In genomic region chr1:157804229-157804628, GRCm38 (mm10) we compare ENCODE assay signal across 25 mouse cellular contexts.
"Had no signal": no experiment of that assay in that cellular context is flagged by ENCODE, and none has a peak within 500 bp of the region (broad histone marks: within the 10 kb centered on the region; RNA-seq: fewer than 3 reads in every experiment).

No protein-coding gene starts in this region.

- H3K4me1 ChIP-seq: heart, embryonic 10.5 days; heart, embryonic 12.5 days; hindbrain, embryonic 10.5 days; hindbrain, embryonic 12.5 days; intestine, embryonic 15.5 days; liver, embryonic 13.5 days; liver, embryonic 15.5 days had no signal

- H3K27me3 ChIP-seq: heart, embryonic 12.5 days; hindbrain, embryonic 12.5 days; intestine, embryonic 15.5 days; limb, embryonic 12.5 days; liver, embryonic 13.5 days; liver, embryonic 15.5 days had no signal

- DNase-seq: gastrocnemius, adult 2 months; gastrocnemius, postnatal 10 days; gastrocnemius, postnatal 25 days; heart, adult 18-20 months; heart, postnatal 10 days; heart, postnatal 4 days; liver; liver, embryonic 13.5 days; liver, postnatal 0 days had no signal

- ATAC-seq: forebrain, embryonic 16.5 days; hindbrain, embryonic 16.5 days; inflammation-experienced regulatory T-cells, adult 6 months; intestine, embryonic 15.5 days; intestine, postnatal 0 days; liver, postnatal 0 days had no signal

- H3K27ac ChIP-seq: gastrocnemius, adult 2 months; heart, embryonic 10.5 days; hindbrain, embryonic 10.5 days; hindbrain, embryonic 12.5 days; hindbrain, embryonic 14.5 days; intestine, embryonic 15.5 days; layer of hippocampus, adult 2 months; left cerebral cortex, adult 2 months; limb, embryonic 10.5 days; limb, embryonic 12.5 days; liver, embryonic 13.5 days; liver, embryonic 15.5 days had no signal

- H3K4me2 ChIP-seq: heart, embryonic 12.5 days; hindbrain, embryonic 12.5 days; hindbrain, embryonic 14.5 days; intestine, embryonic 15.5 days; limb, embryonic 12.5 days; liver, embryonic 11.5 days; liver, embryonic 13.5 days; liver, embryonic 15.5 days had no signal

- H3K4me3 ChIP-seq: gastrocnemius, adult 2 months; heart, embryonic 10.5 days; heart, embryonic 12.5 days; hindbrain, embryonic 10.5 days; hindbrain, embryonic 12.5 days; intestine, embryonic 15.5 days; layer of hippocampus, adult 2 months; left cerebral cortex, adult 2 months; limb, embryonic 10.5 days; limb, embryonic 12.5 days; liver, embryonic 13.5 days; liver, embryonic 15.5 days had no signal

- H3K9ac ChIP-seq: heart, embryonic 12.5 days; hindbrain, embryonic 12.5 days; hindbrain, embryonic 14.5 days; intestine, embryonic 15.5 days; limb, embryonic 12.5 days; liver, embryonic 13.5 days; liver, embryonic 15.5 days; liver, postnatal 0 days had no signal

- H3K9me3 ChIP-seq: heart, embryonic 10.5 days; heart, embryonic 12.5 days; hindbrain, embryonic 10.5 days; hindbrain, embryonic 12.5 days; intestine, embryonic 15.5 days; limb, embryonic 10.5 days; limb, embryonic 12.5 days; liver, embryonic 13.5 days; liver, embryonic 15.5 days had no signal

- H3K36me3 ChIP-seq: heart, embryonic 10.5 days; heart, embryonic 12.5 days; hindbrain, embryonic 10.5 days; hindbrain, embryonic 12.5 days; intestine, embryonic 15.5 days; limb, embryonic 10.5 days; limb, embryonic 12.5 days; liver, embryonic 13.5 days; liver, embryonic 15.5 days had no signal
